Mouse (Mus musculus) adrenal gland (tissue): ENCODE results near the gene Cyp26c1.

ENCODE experiments used
- intact Hi-C: fragments of 180-260 bp; cut with DNase I; formaldehyde crosslinking; loops from one replicate; pipeline ENCODE4 v1.15.1; 2025

The Cyp26c1 gene

GRCm38 (mm10) chr19:37698273-37699160, 13.1 kb downstream of the Cyp26c1 start:
- intact Hi-C loops = no loop called here

GRCm38 (mm10) chr19:37699711-37700110, 14.3 kb downstream of the Cyp26c1 start:
- intact Hi-C loops = loop anchor here (5.0 to 10.0 kb wide), 2 partner anchors 238 to 355 kb away; partner anchors contain the start of gene Cep55

GRCm38 (mm10) chr19:37702377-37703076, 17.1 kb downstream of the Cyp26c1 start:
- intact Hi-C loops = loop anchor here (5.0 to 10.0 kb wide), 2 partner anchors 235 to 352 kb away; partner anchors contain the start of gene Cep55

GRCm38 (mm10) chr19:37703902-37704509, 18.6 kb downstream of the Cyp26c1 start:
- intact Hi-C loops = loop anchor here (2.0 to 10.0 kb wide), 3 partner anchors 183 to 351 kb away; partner anchors contain the start of gene Cep55

GRCm38 (mm10) chr19:37705722-37706121, 20.3 kb downstream of the Cyp26c1 start:
- intact Hi-C loops = loop anchor here (2.0 to 10.0 kb wide), 2 partner anchors 181 to 349 kb away; partner anchors contain the start of gene Cep55

- intact Hi-C loops = no loop called here
Measured at GRCm38 (mm10) chr19:37714681-37715080, 29.3 kb downstream of the Cyp26c1 start.

GRCm38 (mm10) chr19:37715980-37716379, 30.6 kb downstream of the Cyp26c1 start:
- intact Hi-C loops = no loop called here

- intact Hi-C loops = no loop called here
Measured at GRCm38 (mm10) chr19:37716524-37717175, 31.3 kb downstream of the Cyp26c1 start.

GRCm38 (mm10) chr19:37719166-37719565, 33.8 kb downstream of the Cyp26c1 start:
- intact Hi-C loops = no loop called here

GRCm38 (mm10) chr19:37724591-37724990, 39.2 kb downstream of the Cyp26c1 start:
- intact Hi-C loops = no loop called here

- intact Hi-C loops = no loop called here
Measured at GRCm38 (mm10) chr19:37726585-37726984, 41.2 kb downstream of the Cyp26c1 start.

- intact Hi-C loops = no loop called here
Measured at GRCm38 (mm10) chr19:37727366-37727765, 42.0 kb downstream of the Cyp26c1 start.

- intact Hi-C loops = no loop called here
Measured at GRCm38 (mm10) chr19:37735426-37735825, 50.0 kb downstream of the Cyp26c1 start.

- intact Hi-C loops = no loop called here
Measured at GRCm38 (mm10) chr19:37738575-37738974, 53.2 kb downstream of the Cyp26c1 start.

GRCm38 (mm10) chr19:37740043-37740442, 54.7 kb downstream of the Cyp26c1 start:
- intact Hi-C loops = no loop called here
